Mouse (Mus musculus) brain, embryonic 18.5 days (tissue): ENCODE results near the gene B3galt1.

Experiments used
- DNase-seq: peaks from one replicate; pipeline ENCODE4 v3.0.0-alpha.2; 2012; ENCODE audit warnings: low read depth, low spot score

B3galt1 gene

DNA sequence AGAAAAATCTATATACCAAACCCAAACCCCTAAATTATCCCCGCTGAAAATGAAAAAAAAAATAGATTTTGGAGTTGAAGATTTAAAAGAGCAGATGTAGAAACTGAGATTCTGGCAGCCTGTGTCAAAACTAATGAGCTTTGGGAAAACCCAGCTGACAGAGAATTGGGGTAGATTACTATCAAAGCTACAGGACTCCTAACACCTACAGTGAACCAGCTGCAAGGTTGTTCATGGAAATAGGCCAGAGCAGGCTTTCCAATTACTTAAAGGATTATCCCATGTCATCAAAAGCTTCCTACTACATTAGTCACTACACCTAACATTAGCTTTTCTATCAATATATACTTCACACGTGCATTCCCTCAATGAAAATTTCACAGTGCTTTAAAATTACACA lies 165.1 kb downstream of the B3galt1 start:
- DNase-seq: peak; percentile 37

- no peak for DNase-seq
These were observed 185.9 kb downstream of the B3galt1 start for GRCm38 (mm10) chr2:67751585-67751984.

GRCm38 (mm10) chr2:67756507-67756906 lies 190.8 kb downstream of the B3galt1 start:
- no peak for DNase-seq

GRCm38 (mm10) chr2:67787536-67787935 lies 221.9 kb downstream of the B3galt1 start:
- DNase-seq: no peak

GRCm38 (mm10) chr2:67797561-67797960 lies 231.9 kb downstream of the B3galt1 start:
- no peak for DNase-seq

DNA sequence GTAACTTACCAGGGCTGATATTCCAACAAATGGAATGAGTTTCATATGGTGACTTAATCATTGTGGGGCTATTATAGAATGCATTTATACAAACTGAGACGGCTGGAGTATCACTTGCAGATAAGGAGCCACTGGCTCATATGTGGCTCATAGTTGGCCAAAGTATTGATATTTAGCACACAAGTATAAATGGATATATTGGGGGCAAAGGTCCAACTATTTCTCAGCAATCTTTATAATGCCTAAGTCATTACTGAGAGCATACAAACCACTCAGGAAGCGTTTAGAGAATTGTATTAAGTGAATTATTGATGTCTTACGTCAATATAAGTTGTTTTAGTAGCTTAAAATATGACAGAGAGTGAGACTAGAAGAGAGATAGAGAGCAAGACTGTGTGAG lies 234.3 kb downstream of the B3galt1 start:
- no peak for DNase-seq

DNA sequence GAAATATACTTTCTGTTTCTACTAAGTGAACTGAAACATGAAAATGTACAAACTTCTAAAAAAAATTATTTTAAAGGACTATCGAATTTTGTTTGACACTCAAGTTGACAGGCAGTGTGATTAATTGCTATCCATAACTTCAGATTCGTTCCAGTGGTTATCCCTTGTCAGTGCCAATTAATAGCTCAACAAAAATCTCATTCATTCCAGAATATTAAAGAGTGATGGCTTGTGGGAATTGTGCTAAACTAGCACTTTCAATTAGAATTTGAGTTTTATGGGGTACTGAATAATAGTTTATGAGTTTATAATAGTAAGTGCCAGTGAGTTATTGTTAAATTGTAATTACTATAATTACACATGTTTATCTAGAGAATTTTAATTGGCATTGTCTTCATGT lies 250.5 kb downstream of the B3galt1 start:
- no peak for DNase-seq

GRCm38 (mm10) chr2:67818014-67818413 lies 252.3 kb downstream of the B3galt1 start:
- no peak for DNase-seq

- no peak for DNase-seq
These were observed 256.7 kb downstream of the B3galt1 start for GRCm38 (mm10) chr2:67822360-67822759.

GRCm38 (mm10) chr2:67827697-67828096 lies 262.0 kb downstream of the B3galt1 start:
- DNase-seq: no peak

DNA sequence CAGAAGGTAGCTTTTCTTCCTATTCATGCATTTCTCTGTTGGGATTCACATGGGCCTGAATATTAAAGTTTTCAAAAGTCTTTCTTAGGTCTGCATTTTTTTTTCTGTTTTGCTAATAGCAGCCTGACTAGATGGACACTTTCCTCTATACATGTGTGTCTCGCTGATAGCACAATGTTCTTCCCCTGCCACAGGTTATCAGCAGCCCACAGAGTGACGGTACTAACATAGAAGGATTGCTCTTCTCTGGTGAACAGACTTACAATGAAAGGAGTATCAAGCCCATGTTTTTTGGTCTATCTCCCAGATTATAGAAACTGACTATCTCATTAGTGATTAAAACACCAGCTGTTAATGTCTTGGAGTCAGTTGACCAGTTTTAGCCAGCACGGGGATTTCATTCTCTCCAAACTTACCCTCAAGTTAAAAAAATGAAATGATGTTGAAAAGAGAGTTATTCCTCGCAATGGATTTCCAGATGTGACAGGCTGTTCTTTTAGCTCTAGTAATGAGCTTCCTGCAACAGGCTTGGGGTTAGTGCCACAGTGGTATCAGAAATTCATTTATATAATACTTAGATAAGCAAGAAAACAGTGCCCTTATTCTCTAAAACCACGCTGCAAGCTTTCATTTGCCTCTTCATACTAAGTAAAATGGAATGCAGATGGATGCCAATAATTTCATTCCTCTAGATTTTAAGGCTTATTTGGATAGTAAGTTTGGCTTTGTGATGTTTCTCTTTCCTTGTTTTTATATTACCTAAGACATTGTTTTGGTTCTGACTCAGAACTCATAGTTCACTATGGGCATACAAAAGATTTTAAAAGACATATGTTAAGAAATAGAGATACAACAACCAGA lies 263.6 kb downstream of the B3galt1 start:
- DNase-seq: no peak

DNA sequence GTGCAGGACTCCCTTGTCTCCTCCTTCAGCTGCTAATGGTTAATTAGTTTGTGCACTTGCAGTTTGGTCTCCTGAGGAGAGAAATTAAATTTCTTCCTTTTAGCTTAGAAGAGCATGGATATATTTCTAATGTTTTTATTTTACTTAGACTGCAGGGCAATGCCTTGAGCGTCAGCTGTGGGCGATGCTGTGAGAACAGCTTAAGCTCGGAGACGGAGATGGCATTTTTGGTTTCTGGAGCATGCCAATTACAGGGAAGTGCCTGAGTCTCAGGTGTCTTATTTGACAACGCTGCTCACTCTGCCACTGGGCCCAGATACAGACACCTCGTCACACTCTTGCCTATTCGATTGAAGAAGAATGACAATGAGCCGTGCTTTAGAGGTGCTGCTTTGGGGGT lies 282.1 kb downstream of the B3galt1 start:
- no peak for DNase-seq

- no peak for DNase-seq
These were observed 285.1 kb downstream of the B3galt1 start for GRCm38 (mm10) chr2:67850725-67851124.

DNA sequence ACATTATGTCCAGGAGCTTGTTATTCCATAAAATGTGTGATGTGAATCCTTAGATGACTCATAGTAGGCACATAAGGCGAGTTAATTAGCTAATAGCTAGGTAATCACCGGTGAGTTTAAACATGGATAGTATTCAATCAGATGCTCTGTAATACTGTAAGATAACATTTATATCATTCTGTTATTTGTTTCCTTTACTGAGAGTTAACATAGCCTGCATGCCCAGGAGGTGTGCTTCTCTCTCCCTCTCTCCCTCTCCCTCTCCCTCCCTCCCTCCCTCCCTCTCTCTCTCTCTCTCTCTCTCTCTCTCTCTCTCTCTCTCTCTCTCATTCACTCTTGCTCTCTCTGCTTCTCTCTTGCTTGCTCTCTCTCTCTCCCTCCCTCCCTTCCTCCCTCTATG lies 292.7 kb downstream of the B3galt1 start:
- no peak for DNase-seq

GRCm38 (mm10) chr2:67859004-67859403 lies 293.3 kb downstream of the B3galt1 start:
- no peak for DNase-seq

GRCm38 (mm10) chr2:67873368-67873767 lies 307.7 kb downstream of the B3galt1 start:
- no peak for DNase-seq

DNA sequence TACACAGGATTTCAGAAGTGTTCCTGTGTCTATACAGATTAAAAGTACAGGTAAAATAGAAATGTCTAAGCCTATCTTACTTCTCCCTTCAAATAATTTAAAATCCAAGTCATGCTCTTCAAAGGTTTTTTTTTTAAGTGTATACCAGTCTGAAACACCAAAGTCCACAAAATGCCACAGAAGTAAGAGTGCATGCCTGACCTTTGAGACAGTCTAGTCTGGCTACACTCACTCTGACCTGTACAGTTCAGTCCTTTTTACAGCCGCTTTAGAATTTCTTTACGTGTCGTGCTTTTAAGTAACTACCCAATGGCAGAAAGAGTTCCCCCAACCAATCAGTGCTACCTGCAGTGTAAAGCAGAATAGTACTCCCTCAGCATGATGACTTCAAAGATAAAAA lies 314.2 kb downstream of the B3galt1 start:
- no peak for DNase-seq

DNA sequence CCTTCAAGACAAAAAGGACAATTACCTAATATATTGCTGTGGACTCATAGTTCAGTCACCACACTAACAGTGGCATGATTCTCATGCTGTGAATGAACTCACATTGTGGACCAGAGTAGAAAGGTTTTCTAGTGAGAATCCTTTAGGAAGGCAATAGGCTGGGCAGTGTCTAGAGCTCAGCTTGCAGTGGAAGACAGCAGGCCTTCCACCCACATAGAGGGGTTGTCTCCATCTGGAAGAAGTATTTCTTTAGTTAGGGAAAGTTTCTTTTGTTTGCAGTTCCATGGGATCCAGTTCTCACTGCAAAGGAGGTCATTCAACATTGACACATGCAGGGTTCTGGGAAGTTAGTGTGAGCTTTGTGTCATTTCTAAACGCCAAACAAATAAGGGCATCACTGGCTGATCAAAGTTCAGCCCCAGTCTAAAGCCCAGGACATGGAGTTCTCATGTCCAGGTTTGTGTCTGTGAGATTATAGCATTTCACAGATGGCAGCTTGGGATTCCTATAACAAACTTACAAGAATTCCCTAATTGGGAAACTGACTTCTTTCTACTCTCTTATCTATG lies 316.1 kb downstream of the B3galt1 start:
- no peak for DNase-seq

DNA sequence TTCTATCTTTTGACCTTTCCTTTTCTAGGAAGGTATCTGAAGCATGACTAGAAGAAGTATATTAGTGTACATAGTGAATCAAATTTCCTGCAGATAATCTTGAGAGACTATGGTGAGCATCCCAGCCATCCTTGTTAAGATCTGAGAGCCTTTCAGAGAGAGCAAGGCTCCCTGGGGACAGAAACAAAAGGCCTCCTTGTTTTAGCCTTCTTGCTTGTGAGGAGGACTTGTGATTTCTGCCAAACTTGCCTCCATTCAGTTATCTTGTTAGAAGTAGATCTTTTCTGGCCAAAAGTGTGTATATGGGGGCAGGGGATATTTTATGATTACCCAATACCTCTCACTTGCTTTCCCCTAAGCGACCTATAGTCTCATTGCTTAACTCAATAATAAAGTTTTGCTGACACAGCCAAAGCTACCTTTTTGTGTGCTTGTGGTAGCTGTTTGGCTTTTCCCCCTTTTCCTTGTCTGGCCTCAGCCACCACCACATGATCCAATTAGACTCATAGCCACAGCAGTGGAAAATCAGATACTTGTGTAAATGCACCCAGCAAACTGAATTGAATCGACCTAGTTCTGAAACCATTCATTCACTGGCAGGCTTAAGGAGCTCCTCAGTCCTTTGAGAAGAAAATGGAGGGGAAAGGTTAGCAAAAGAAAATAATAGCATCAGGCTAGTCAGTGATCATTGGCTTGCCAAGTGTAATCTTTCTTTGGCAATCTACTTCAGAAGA lies 332.5 kb downstream of the B3galt1 start:
- DNase-seq: no peak

- DNase-seq: no peak
These were observed 335.9 kb downstream of the B3galt1 start for GRCm38 (mm10) chr2:67901574-67901973.

GRCm38 (mm10) chr2:67902651-67903292 lies 337.1 kb downstream of the B3galt1 start:
- no peak for DNase-seq

DNA sequence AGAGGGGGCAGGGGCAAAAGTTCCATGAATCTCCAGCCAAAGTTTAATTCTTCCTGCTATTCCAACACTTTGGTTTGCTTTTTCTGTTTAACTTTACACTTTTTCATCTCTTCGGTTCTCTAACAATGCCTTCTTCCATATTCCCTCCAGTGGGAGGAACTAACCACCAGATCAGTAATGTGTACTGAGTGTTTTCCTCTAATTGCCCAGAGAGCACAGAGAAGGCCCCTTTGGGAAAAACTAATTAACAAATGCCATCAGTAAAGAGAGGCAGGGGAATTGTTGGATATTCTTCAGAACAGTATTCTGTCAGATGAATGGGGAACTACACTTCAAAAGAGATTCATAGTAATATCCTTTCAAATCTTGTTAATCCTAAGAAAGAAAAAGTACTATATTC lies 338.1 kb downstream of the B3galt1 start:
- DNase-seq: no peak
